Mouse (Mus musculus) hindbrain, embryonic 10.5 days (tissue): ENCODE measurements around the gene Sept1. TPM values are rescaled to one million over a fixed set of nuclear protein-coding genes. Genes with fewer than 3 reads are reported as not detected.
"Not testable (repeated sequence)": the region's sequence is repeated elsewhere in the genome, so short reads cannot be mapped to it uniquely, and the experiment has no call there.

Experiments used
- DNase-seq: peaks from one replicate; pipeline ENCODE4 v3.0.0-alpha.2; 2017; ENCODE audit warnings: low spot score
- H3K27ac ChIP-seq: fragments of 300-500 bp; sonication (generic); 2 replicates; pipeline ENCODE4 v1.5.1; 2016; ENCODE audit warnings: mild to moderate bottlenecking, moderate library complexity
- H3K27me3 ChIP-seq: fragments of 300-500 bp; sonication (generic); 2 replicates; pipeline ENCODE4 v1.6.1; 2016; ENCODE audit warnings: mild to moderate bottlenecking; ENCODE audit not compliant: poor library complexity, insufficient read depth, severe bottlenecking
- H3K36me3 ChIP-seq: fragments of 300-500 bp; sonication (generic); 2 replicates; pipeline ENCODE4 v1.6.1; 2016; ENCODE audit warnings: mild to moderate bottlenecking, moderate library complexity
- H3K4me1 ChIP-seq: fragments of 300-500 bp; sonication (generic); replicated peaks from 2 replicates; pipeline ENCODE4 v1.6.1; 2016; ENCODE audit warnings: mild to moderate bottlenecking
- H3K4me3 ChIP-seq: fragments of 300-500 bp; sonication (generic); 2 replicates; pipeline ENCODE4 v1.5.1; 2016; ENCODE audit warnings: mild to moderate bottlenecking, moderate library complexity
- H3K9me3 ChIP-seq: fragments of 300-500 bp; sonication (generic); 2 replicates; pipeline ENCODE4 v1.6.1; 2016; ENCODE audit warnings: mild to moderate bottlenecking, moderate library complexity
- WGBS: fragments of 180-500 bp; shearing (Covaris S2); methylation state at CpG from one replicate; pipeline ENCODE4 v1.1.7; 2016; 5-methylcytosine and 5-hydroxymethylcytosine counted together
- polyA plus RNA-seq: library from polyadenylated mRNA; unstranded; fragments of >200 nt; fragmentation: Nextera tagmentation; extraction: Ambion mirVana; gene quantifications from 2 replicates; pipeline ENCODE4 v1.2.1, GENCODE M21; 2016

Sept1 gene
- polyA plus RNA-seq, 1 experiment from 2014 or later: 33.8 TPM

- Histone ChIP-seq H3K4me3 (peak overlapping the region; percentile 77), H3K36me3 (peaks cover 72% of the 10 kb centered on the region), H3K4me1 (peaks cover 26% of the 10 kb centered on the region), H3K27ac (no peak overlapping the region), H3K9me3 (no peaks in the 10 kb centered on the region), H3K27me3 (no peaks in the 10 kb centered on the region)
- no peak for DNase-seq
- WGBS: 97% methylated on average over 17 of the region's 17 CpGs
Observed at GRCm38 (mm10) chr7:127194011-127194632, 38.8 kb downstream of the Sept1 start.

GRCm38 (mm10) chr7:127192989-127193388 lies 39.9 kb downstream of the Sept1 start:
- no peak for DNase-seq
- Histone ChIP-seq H3K4me1 (peaks cover 26% of the 10 kb centered on the region), H3K27ac (no peak overlapping the region), H3K4me3 (no peak overlapping the region), H3K9me3 (no peaks in the 10 kb centered on the region), H3K36me3 (peaks cover 61% of the 10 kb centered on the region), H3K27me3 (no peaks in the 10 kb centered on the region)
- 90% methylated on average over 5 of the region's 5 CpGs for WGBS

- peaks cover 48% of the 10 kb centered on the region for H3K36me3 ChIP-seq
- WGBS: 91% methylated on average over 6 of the region's 6 CpGs
Observed at GRCm38 (mm10) chr7:127190672-127191071, 42.3 kb downstream of the Sept1 start.

GRCm38 (mm10) chr7:127188305-127189276 lies 44.3 kb downstream of the Sept1 start:
- 86% methylated on average over 17 of the region's 17 CpGs for WGBS
- no peak for DNase-seq

More at GRCm38 (mm10) chr7:127190672-127191071, 42.3 kb downstream of the Sept1 start:
- Histone ChIP-seq H3K4me3 (no peak overlapping the region), H3K9me3 (no peaks in the 10 kb centered on the region), H3K27me3 (no peaks in the 10 kb centered on the region), H3K27ac (no peak overlapping the region), H3K4me1 (peaks cover 15% of the 10 kb centered on the region)
- DNase-seq: no peak

GRCm38 (mm10) chr7:127187351-127187750 lies 45.6 kb downstream of the Sept1 start:
- 67% methylated on average over 10 of the region's 10 CpGs for WGBS
- H3K4me1 ChIP-seq: no peaks in the 10 kb centered on the region
- H3K27me3 ChIP-seq: no peaks in the 10 kb centered on the region
- H3K9me3 ChIP-seq: no peaks in the 10 kb centered on the region
- H3K27ac ChIP-seq: no peak overlapping the region
- no peak for DNase-seq
- no peak overlapping the region for H3K4me3 ChIP-seq
- peaks cover 21% of the 10 kb centered on the region for H3K36me3 ChIP-seq

More at GRCm38 (mm10) chr7:127188305-127189276, 44.3 kb downstream of the Sept1 start:
- H3K27me3 ChIP-seq: no peaks in the 10 kb centered on the region
- no peak overlapping the region for H3K4me3 ChIP-seq
- no peaks in the 10 kb centered on the region for H3K4me1 ChIP-seq
- H3K36me3 ChIP-seq: peaks cover 34% of the 10 kb centered on the region
- H3K9me3 ChIP-seq: no peaks in the 10 kb centered on the region
- no peak overlapping the region for H3K27ac ChIP-seq

- H3K27me3 ChIP-seq: no peaks in the 10 kb centered on the region
- DNase-seq: no peak
- H3K36me3 ChIP-seq: peaks cover 4% of the 10 kb centered on the region
- H3K4me1 ChIP-seq: no peaks in the 10 kb centered on the region
- H3K4me3 ChIP-seq: no peak overlapping the region
- no peaks in the 10 kb centered on the region for H3K9me3 ChIP-seq
- no peak overlapping the region for H3K27ac ChIP-seq
- whole genome bisulfite sequencing: 64% methylated on average over 3 of the region's 3 CpGs
Observed at GRCm38 (mm10) chr7:127185601-127186000, 47.3 kb downstream of the Sept1 start.

- Histone ChIP-seq H3K4me3 (no peak overlapping the region), H3K9me3 (no peaks in the 10 kb centered on the region), H3K27ac (no peak overlapping the region), H3K4me1 (no peaks in the 10 kb centered on the region), H3K27me3 (no peaks in the 10 kb centered on the region), H3K36me3 (no peaks in the 10 kb centered on the region; the same call in 1 of the 2 replicates)
- no peak for DNase-seq
- 67% methylated on average over 1 of the region's 1 CpGs for WGBS
Observed at GRCm38 (mm10) chr7:127184720-127185119, 48.2 kb downstream of the Sept1 start.

- H3K27ac ChIP-seq: no peak overlapping the region
- no peaks in the 10 kb centered on the region; the same call in 1 of the 2 replicates for H3K36me3 ChIP-seq
- no peaks in the 10 kb centered on the region for H3K27me3 ChIP-seq
- 81% methylated on average over 6 of the region's 6 CpGs for WGBS
- no peaks in the 10 kb centered on the region for H3K9me3 ChIP-seq
- no peak overlapping the region for H3K4me3 ChIP-seq
- no peaks in the 10 kb centered on the region for H3K4me1 ChIP-seq
- no peak for DNase-seq
Observed at GRCm38 (mm10) chr7:127183828-127184227, 49.1 kb downstream of the Sept1 start.

GRCm38 (mm10) chr7:127183345-127183744 lies 49.6 kb downstream of the Sept1 start:
- H3K9me3 ChIP-seq: no peaks in the 10 kb centered on the region
- no peak overlapping the region for H3K4me3 ChIP-seq
- no peak for DNase-seq
- WGBS: 84% methylated on average over 8 of the region's 8 CpGs
- no peaks in the 10 kb centered on the region for H3K4me1 ChIP-seq
- no peak overlapping the region for H3K27ac ChIP-seq
- no peaks in the 10 kb centered on the region for H3K27me3 ChIP-seq
- H3K36me3 ChIP-seq: no peaks in the 10 kb centered on the region

GRCm38 (mm10) chr7:127181724-127182123 lies 51.2 kb downstream of the Sept1 start:
- H3K36me3 ChIP-seq, H3K27me3 ChIP-seq, DNase-seq, H3K4me1 ChIP-seq, H3K27ac ChIP-seq, H3K4me3 ChIP-seq, H3K9me3 ChIP-seq: not testable (repeated sequence)
- WGBS: 27% methylated on average over 3 of the region's 3 CpGs

- Histone ChIP-seq H3K4me3 (no peak overlapping the region), H3K9me3 (no peaks in the 10 kb centered on the region), H3K27me3 (no peaks in the 10 kb centered on the region), H3K4me1 (no peaks in the 10 kb centered on the region), H3K36me3 (no peaks in the 10 kb centered on the region), H3K27ac (no peak overlapping the region)
- 83% methylated on average over 2 of the region's 2 CpGs for WGBS
- no peak for DNase-seq
Observed at GRCm38 (mm10) chr7:127180783-127181182, 52.1 kb downstream of the Sept1 start.

- Histone ChIP-seq H3K27ac (no peak overlapping the region), H3K9me3 (0 out of 2 replicates have a peak, but pooled peaks cover 2% of the 10 kb centered on the region), H3K4me1 (no peaks in the 10 kb centered on the region), H3K27me3 (no peaks in the 10 kb centered on the region), H3K36me3 (no peaks in the 10 kb centered on the region), H3K4me3 (no peak overlapping the region)
- DNase-seq: no peak
- 80% methylated on average over 4 of the region's 4 CpGs for WGBS
Observed at GRCm38 (mm10) chr7:127176937-127177336, 56.0 kb downstream of the Sept1 start.

- Histone ChIP-seq H3K27ac (no peak overlapping the region), H3K4me3 (no peak overlapping the region), H3K27me3 (no peaks in the 10 kb centered on the region), H3K36me3 (no peaks in the 10 kb centered on the region), H3K9me3 (no peaks in the 10 kb centered on the region), H3K4me1 (no peaks in the 10 kb centered on the region)
- WGBS: 95% methylated on average over 5 of the region's 5 CpGs
- DNase-seq: no peak
Observed at GRCm38 (mm10) chr7:127166501-127166900, 66.4 kb downstream of the Sept1 start.
